ENCODE assay signal across 13 mouse cellular contexts in genomic region chr7:113164719-113165118, GRCm38 (mm10). TPM values are rescaled to one million over a fixed set of nuclear protein-coding genes. Genes with fewer than 3 reads are reported as not detected.
DNase-seq lines count a peak whose midpoint lies in the region; ATAC-seq and TF ChIP-seq lines count a peak whose summit lies in the region.
"Had no signal": no experiment of that assay in that cellular context is flagged by ENCODE, and none has a peak within 500 bp of the region (broad histone marks: within the 10 kb centered on the region; RNA-seq: fewer than 3 reads in every experiment).

No protein-coding gene starts in this region.

- H3K9me3 ChIP-seq in lung, embryonic 16.5 days (ENCODE audit: control insufficient read depth, low read length): no peaks in the 10 kb centered on the region
- H3K9me3 ChIP-seq: midbrain, embryonic 10.5 days had no signal

- H3K79me3 ChIP-seq in C2C12 (ENCODE audit: low read depth): no peaks in the 10 kb centered on the region

- no peak overlapping the region for H3K27ac ChIP-seq in lung, embryonic 16.5 days (ENCODE audit: low read length)
- H3K27ac ChIP-seq: liver, embryonic 14.5 days; midbrain, embryonic 10.5 days had no signal

- no peak overlapping the region for H3K4me3 ChIP-seq in C2C12 (ENCODE audit: insufficient read depth, poor library complexity, severe bottlenecking)
- H3K4me3 ChIP-seq in lung, embryonic 16.5 days (ENCODE audit: low read length): no peak overlapping the region
- H3K4me3 ChIP-seq: midbrain, embryonic 10.5 days had no signal

- peak; percentile 62; the same call in 1 of the 2 replicates for ATAC-seq in lung, embryonic 16.5 days (ENCODE audit: low read depth)
- ATAC-seq in granulocyte monocyte progenitor cell, adult 5-6 weeks (replicated peaks; ENCODE audit: poor library complexity, severe bottlenecking): no peak
- ATAC-seq: inflammation-experienced regulatory T-cells, adult 6 months; Patski had no signal

- 0 out of 2 replicates have a peak, but pooled peaks cover 4% of the 10 kb centered on the region for H3K4me1 ChIP-seq in lung, embryonic 16.5 days (replicated peaks; ENCODE audit: control insufficient read depth, insufficient read depth, low read length)
- H3K4me1 ChIP-seq: midbrain, embryonic 10.5 days had no signal

- H3K4me2 ChIP-seq in lung, embryonic 16.5 days (ENCODE audit: low read depth, low read length): no peak overlapping the region

- 35% methylated on average over 4 of the region's 4 CpGs for WGBS in lung, embryonic 16.5 days

- H3K36me3 ChIP-seq in C2C12 (ENCODE audit: control insufficient read depth, insufficient read depth): no peaks in the 10 kb centered on the region
- H3K36me3 ChIP-seq in lung, embryonic 16.5 days (ENCODE audit: control insufficient read depth, insufficient read depth, low read length): no peaks in the 10 kb centered on the region
- H3K36me3 ChIP-seq: midbrain, embryonic 10.5 days had no signal

- H3K27me3 ChIP-seq in C2C12 (ENCODE audit: control insufficient read depth, insufficient read depth, insufficient read length): no peaks in the 10 kb centered on the region
- no peaks in the 10 kb centered on the region for H3K27me3 ChIP-seq in lung, embryonic 16.5 days (ENCODE audit: control insufficient read depth, insufficient read depth, low read depth, low read length)
- H3K27me3 ChIP-seq: Patski had no signal

- no peak for TF ChIP-seq CTCF in C2C12 (IDR thresholded peaks at IDR 0.05; ENCODE audit: control insufficient read depth, insufficient read depth, insufficient read length)

- H3K9ac ChIP-seq in lung, embryonic 16.5 days (ENCODE audit: low read length): no peak overlapping the region
- H3K9ac ChIP-seq: liver, embryonic 14.5 days had no signal

- no peaks in the 10 kb centered on the region for H3K79me2 ChIP-seq in C2C12 (ENCODE audit: control insufficient read depth, insufficient read depth)

- peak; percentile 60 to 81 for DNase-seq in frontal cortex, adult 2 months (ENCODE audit: extremely low spot score in 1 of 2, low spot score in 1 of 2)
- DNase-seq in frontal cortex, postnatal 10 days (ENCODE audit: low spot score in 2 of 2): no peak
- DNase-seq in kidney, postnatal 10 days: peak; percentile 30
- no peak for DNase-seq in kidney, postnatal 4 days
- no peak for DNase-seq in layer of hippocampus, postnatal 14 days (ENCODE audit: low spot score in 2 of 2)
- DNase-seq: thymus, postnatal 25 days had no signal

- no peak overlapping the region for H3ac ChIP-seq in C2C12 (ENCODE audit: control insufficient read depth, insufficient read length, low read depth)

TF ChIP-seq in C2C12, 6 proteins besides CTCF, POLR2A, EP300 and RAD21:
- peak; percentile 54 for TF ChIP-seq MYOD1 (IDR thresholded peaks at IDR 0.05; ENCODE audit: control insufficient read depth, insufficient read length, low read depth)
- TF ChIP-seq MAX (IDR thresholded peaks at IDR 0.05): no peak
- no peak for TF ChIP-seq MYOG (IDR thresholded peaks at IDR 0.05; ENCODE audit: control insufficient read depth, extremely low read depth, insufficient read length)
- TF ChIP-seq USF1 (IDR thresholded peaks at IDR 0.05; ENCODE audit: low read depth): peak; percentile 20

RNA-seq across cellular contexts. Expression of gene Arntl, which starts 42.5 kb away (rescaled TPM):
- polyA plus RNA-seq in frontal cortex, adult 2 months (2012; rRNA removed): 26.9 and 28.9 TPM in 2 replicates
- polyA plus RNA-seq in C2C12 (2012; fragmentation: generic; extraction: Trizol): 4.0 TPM
- polyA plus RNA-seq in lung, embryonic 16.5 days (2015; fragmentation: Nextera tagmentation; extraction: Ambion mirVana): 12.6 and 13.5 TPM in 2 replicates
- 6.0 and 6.9 TPM in 2 replicates for total RNA-seq in granulocyte monocyte progenitor cell, adult 5-6 weeks (2014; fragmentation: Nextera tagmentation)
- 11.8 TPM in 2 replicates for total RNA-seq in granulocyte monocyte progenitor cell, adult 5-6 weeks (2017)
- total RNA-seq in layer of hippocampus, postnatal 14 days (2021): 10 to 100 TPM; 23.5 to 28.6 TPM

Comparison
In these comparisons a context has a peak if more than half of its experiments do, and no peak if none do; other contexts are left out.
1. DNase-seq: peak in frontal cortex, adult 2 months (2 of 2) and kidney, postnatal 10 days (single experiment); none in frontal cortex, postnatal 10 days (0 of 2), kidney, postnatal 4 days (0 of 2) and layer of hippocampus, postnatal 14 days (0 of 2).